Mouse (Mus musculus) bone marrow macrophage, adult 2 months (primary cell): Measurements from ENCODE around the gene Lypd6.

Experiments
- CTCF ChIP-seq: IDR thresholded peaks from 2 replicates; pipeline ENCODE4 v1.5.1; 2012; ENCODE audit warnings: low read depth, mild to moderate bottlenecking, low read length, moderate library complexity
- POLR2A ChIP-seq: IDR thresholded peaks from 2 replicates; pipeline ENCODE4 v1.6.1; 2012; ENCODE audit warnings: mild to moderate bottlenecking, low read depth, low read length, borderline replicate concordance

GRCm38 (mm10) chr2:50025549-50025948 is 40.7 kb upstream of the Lypd6 start:
- TF ChIP-seq POLR2A (no peak), CTCF (no peak)
